Mouse (Mus musculus): ENCODE measurements around the gene Hist4h4. TPM values are rescaled to one million over a fixed set of nuclear protein-coding genes. Genes with fewer than 3 reads are reported as not detected.

Gene Hist4h4
- polyA plus RNA-seq (2015; fragmentation: Nextera tagmentation; extraction: Ambion mirVana), result 0.93 and 1.2 TPM in 2 replicates

DNA sequence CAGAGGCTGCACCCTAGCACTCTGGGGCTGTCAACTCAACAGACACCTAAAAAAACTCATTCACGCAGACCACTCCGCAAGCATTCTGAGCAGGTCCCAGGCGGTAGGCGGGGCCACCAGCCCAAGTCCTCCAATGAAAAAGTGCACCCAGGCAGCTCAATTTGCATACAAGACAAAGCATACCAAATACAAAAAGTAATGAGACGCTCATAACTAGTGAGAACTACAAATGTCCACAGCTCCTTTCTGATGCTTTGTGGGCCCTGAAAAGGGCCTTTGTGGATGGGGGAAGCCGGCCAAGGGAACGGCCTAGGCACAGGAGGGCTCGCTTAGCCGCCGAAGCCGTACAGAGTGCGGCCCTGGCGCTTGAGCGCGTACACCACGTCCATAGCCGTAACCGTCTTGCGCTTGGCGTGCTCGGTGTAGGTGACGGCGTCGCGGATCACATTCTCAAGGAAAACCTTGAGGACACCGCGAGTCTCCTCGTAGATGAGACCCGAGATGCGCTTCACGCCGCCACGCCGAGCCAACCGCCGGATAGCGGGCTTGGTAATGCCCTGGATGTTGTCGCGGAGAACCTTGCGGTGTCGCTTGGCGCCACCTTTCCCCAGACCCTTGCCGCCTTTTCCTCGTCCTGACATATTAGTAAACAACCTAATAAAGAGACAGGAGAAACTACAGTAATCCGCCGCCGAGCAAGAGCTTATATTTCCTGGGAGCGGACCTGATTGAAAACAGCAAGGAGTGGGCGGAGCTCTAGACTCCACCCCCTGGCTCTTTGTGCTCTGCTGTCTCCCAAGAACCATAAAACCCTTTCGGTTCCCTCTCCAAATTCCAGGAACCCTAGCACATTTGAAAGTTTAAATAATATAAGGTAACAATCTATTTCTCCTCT is at the start of gene Hist4h4:
TSS of gene Hist4h4 (minus strand) at position 677 of the 895 bp plus-strand sequence.
- Histone ChIP-seq H3K4me2 (peak within 1 kb of the TSS; percentile 84), H3K4me1 (replicated peaks) (peaks cover 62% of the 10 kb centered on the region), H3K27ac (replicated peaks) (peak within 1 kb of the TSS; percentile 100), H3K9me3 (replicated peaks) (no peaks in the 10 kb centered on the region), H3K27me3 (no peaks in the 10 kb centered on the region), H3K9ac (peak within 1 kb of the TSS; percentile 84), H3K36me3 (replicated peaks) (no peaks in the 10 kb centered on the region), H3K4me3 (replicated peaks) (peak within 1 kb of the TSS; percentile 67)
- ATAC-seq (ENCODE audit: insufficient read depth), result peak; percentile 71
- WGBS (ENCODE audit: insufficient replicate concordance), result under 1% methylated on average over 50 of the region's 50 CpGs

DNA sequence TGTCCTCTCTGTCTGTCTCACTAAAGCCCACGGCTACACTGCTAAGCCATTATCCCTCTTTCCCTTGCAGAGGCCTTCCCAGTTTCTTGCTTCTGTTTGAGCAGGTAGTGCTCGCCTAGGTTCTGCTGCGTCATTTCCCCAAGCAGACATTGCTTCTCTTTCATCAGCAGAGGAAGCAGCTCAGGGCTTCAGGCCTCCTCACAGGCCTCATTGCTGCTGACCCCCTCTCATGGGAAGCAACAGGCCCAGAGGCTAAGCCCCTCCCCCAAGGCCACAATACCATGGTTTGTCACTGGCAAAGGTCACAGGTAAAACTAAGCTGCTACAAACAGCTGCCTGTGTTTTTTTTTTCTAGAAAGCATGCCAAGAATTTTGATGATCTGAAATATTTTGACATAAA is 48.5 kb upstream of the Hist4h4 start:
- Histone ChIP-seq H3K4me1 (replicated peaks) (peaks cover 76% of the 10 kb centered on the region), H3K9ac (no peak overlapping the region)

DNA sequence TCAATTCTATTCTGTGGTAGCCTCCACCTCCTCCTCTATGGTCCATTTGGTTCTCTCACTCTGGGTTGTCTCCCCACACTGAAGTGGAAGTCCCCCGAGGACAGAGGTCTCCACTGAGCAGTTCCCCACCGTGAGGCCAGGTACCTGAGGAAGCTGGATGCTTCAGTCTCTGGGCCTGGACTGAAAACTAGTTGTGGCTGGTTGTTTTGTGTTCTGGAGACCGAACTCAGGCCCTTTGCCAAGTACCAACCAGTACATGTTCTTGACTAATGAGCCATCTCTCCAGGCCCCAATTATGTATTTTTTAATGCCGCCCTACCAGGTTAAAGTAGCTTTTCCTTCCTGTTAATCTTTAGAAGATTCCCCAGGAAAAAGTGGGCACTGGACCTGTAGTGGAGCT is 48.1 kb upstream of the Hist4h4 start:
- Histone ChIP-seq H3K4me2 (peak overlapping the region; percentile 71), H3K27me3 (no peaks in the 10 kb centered on the region), H3K36me3 (replicated peaks) (peaks cover 78% of the 10 kb centered on the region), H3K4me3 (replicated peaks) (peak overlapping the region; percentile 77), H3K9ac (no peak overlapping the region), H3K4me1 (replicated peaks) (peaks cover 78% of the 10 kb centered on the region), H3K9me3 (replicated peaks) (no peaks in the 10 kb centered on the region), H3K27ac (replicated peaks) (peak overlapping the region; percentile 72)
- 82% methylated on average over 4 of the region's 4 CpGs for WGBS (ENCODE audit: insufficient replicate concordance)
- ATAC-seq (ENCODE audit: insufficient read depth), result no peak

More for the DNA sequence above, 48.5 kb upstream of the Hist4h4 start:
- H3K27me3 ChIP-seq, result no peaks in the 10 kb centered on the region
- no peak for ATAC-seq (ENCODE audit: insufficient read depth)
- peak overlapping the region; percentile 71 for H3K4me2 ChIP-seq
- WGBS (ENCODE audit: insufficient replicate concordance), result 48% methylated on average over 3 of the region's 3 CpGs
- no peaks in the 10 kb centered on the region for H3K9me3 ChIP-seq (replicated peaks)
- peak overlapping the region; percentile 77 for H3K4me3 ChIP-seq (replicated peaks)
- peak overlapping the region; percentile 72 for H3K27ac ChIP-seq (replicated peaks)
- peaks cover 74% of the 10 kb centered on the region for H3K36me3 ChIP-seq (replicated peaks)

DNA sequence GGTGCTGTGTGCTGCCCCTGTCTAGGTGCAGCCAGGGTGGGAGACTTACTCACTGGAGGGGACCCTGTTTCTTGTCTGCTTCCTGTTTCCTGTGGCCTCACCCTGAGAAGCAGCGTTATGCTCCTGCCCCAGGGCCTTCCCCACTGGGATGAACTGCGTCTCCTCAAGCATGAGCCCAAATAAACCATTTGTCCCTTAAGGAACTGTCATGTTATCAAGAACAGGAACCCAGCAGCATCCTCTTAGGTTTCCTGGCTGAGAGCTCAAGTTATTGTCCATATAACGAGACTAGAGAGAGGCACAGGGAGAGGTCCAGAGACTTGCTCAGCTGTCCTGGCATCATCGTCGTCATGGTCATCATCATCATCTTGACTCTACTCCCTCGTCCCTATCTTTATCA is 46.1 kb upstream of the Hist4h4 start:
- Histone ChIP-seq H3K27ac (replicated peaks) (peak overlapping the region; percentile 81), H3K27me3 (no peaks in the 10 kb centered on the region), H3K36me3 (replicated peaks) (peaks cover 96% of the 10 kb centered on the region), H3K4me3 (replicated peaks) (no peak overlapping the region), H3K9me3 (replicated peaks) (no peaks in the 10 kb centered on the region), H3K4me1 (replicated peaks) (peaks cover 72% of the 10 kb centered on the region), H3K9ac (no peak overlapping the region), H3K4me2 (peak overlapping the region; percentile 7; the same call in 1 of the 2 replicates)
- ATAC-seq (ENCODE audit: insufficient read depth), result no peak
- 58% methylated on average over 6 of the region's 6 CpGs for WGBS (ENCODE audit: insufficient replicate concordance)

DNA sequence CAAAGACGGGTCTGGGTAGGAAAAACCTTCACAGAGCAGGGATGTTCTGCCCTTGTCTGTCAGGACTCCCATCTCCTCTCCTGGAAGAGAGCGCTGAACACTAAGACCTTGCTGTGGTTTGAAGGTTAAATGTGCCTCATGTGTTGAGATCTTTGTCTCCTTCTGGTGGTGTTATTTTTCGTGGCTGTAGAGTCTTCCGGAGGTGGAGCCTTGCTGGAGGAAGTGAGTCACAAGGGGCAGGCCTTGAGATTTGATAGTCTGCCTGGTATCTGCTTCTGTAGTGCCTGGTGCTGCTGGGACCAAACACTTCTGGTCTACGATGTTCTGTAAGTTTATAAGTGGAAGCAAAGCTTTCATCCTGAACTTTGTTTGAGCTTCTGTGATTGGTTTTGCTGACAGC is 44.8 kb upstream of the Hist4h4 start:
- H3K27ac ChIP-seq (replicated peaks), result peak overlapping the region; percentile 81
- ATAC-seq (ENCODE audit: insufficient read depth), result 0 out of 2 replicates have a peak, but pooled peaks have one; percentile 17
- peaks cover 61% of the 10 kb centered on the region for H3K4me1 ChIP-seq (replicated peaks)
- H3K36me3 ChIP-seq (replicated peaks), result peaks cover 89% of the 10 kb centered on the region
- H3K4me2 ChIP-seq, result peak overlapping the region; percentile 50
- H3K4me3 ChIP-seq (replicated peaks), result peak overlapping the region; percentile 22
- no peaks in the 10 kb centered on the region for H3K27me3 ChIP-seq
- 69% methylated on average over 5 of the region's 5 CpGs for WGBS (ENCODE audit: insufficient replicate concordance)
- 0 out of 2 replicates have a peak overlapping the region, but pooled peaks have one; percentile 34 for H3K9ac ChIP-seq
- no peaks in the 10 kb centered on the region for H3K9me3 ChIP-seq (replicated peaks)

DNA sequence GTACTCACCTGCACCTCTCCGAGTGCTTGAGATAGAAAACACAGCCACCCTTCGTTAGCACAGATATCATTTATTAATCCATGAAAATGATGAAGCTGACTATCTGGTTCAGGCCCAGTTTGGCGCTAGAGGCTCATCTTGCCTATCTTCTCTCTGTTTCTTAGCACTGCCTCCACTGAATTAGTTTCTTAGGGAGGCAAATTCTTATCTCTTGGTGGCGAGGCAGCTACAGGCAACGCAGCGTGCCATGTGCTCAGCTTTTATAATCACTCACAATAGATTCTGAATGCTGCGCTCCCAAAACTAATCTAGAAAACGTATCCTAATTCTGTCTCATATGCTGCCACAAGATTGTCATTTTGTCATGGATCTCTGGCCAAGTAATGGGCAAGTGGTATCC is 44.2 kb upstream of the Hist4h4 start:
- WGBS (ENCODE audit: insufficient replicate concordance), result 23% methylated on average over 8 of the region's 8 CpGs
- peak; percentile 64 for ATAC-seq (ENCODE audit: insufficient read depth)
- no peaks in the 10 kb centered on the region for H3K27me3 ChIP-seq
- peak overlapping the region; percentile 34; the same call in 1 of the 2 replicates for H3K9ac ChIP-seq
- H3K4me1 ChIP-seq (replicated peaks), result peaks cover 56% of the 10 kb centered on the region
- H3K36me3 ChIP-seq (replicated peaks), result peaks cover 83% of the 10 kb centered on the region
- H3K4me3 ChIP-seq (replicated peaks), result peak overlapping the region; percentile 22
- peak overlapping the region; percentile 50 for H3K4me2 ChIP-seq
- H3K27ac ChIP-seq (replicated peaks), result peak overlapping the region; percentile 81
- no peaks in the 10 kb centered on the region for H3K9me3 ChIP-seq (replicated peaks)

DNA sequence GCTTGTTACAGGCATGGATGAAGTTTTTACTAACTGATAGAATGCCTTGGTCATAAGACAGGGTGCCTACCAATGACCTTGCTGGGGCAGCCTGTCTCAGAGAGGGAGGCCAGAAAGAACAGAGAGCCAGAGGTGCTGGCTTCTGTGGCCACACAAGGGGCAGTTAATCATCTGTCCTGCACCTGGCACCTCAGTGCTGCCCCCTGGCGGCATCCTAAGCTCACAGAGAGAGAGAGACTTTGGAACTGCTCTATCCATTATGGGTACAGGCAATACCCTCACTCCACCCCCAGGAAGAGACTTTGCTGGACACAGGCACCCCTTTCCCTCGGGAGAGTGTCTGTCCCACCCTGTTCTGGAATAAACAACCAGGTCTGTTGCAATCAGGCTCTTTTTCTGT is 43.6 kb upstream of the Hist4h4 start:
- H3K4me3 ChIP-seq (replicated peaks), result peak overlapping the region; percentile 22

DNA sequence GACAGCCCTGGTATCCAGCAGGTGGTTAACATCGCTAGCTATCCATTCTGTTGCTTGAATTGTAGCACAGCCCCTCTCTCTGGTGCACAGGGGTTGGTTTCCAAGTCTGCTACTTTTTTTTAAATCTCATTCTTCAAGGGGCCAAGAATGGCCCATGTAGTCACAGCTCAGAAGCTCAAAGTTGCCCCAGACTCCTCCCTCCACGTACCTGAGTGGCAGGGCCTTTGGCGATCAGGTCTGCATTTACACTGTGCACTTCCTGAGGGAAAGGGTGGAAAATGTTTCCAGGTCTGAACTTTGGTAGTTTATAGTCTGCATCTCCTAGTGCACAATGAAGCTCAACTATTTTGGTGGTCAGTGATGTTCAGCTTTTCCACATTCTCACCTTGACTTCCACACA is 43.1 kb upstream of the Hist4h4 start:
- Histone ChIP-seq H3K36me3 (replicated peaks) (peaks cover 72% of the 10 kb centered on the region), H3K27ac (replicated peaks) (no peak overlapping the region), H3K9ac (no peak overlapping the region), H3K9me3 (replicated peaks) (no peaks in the 10 kb centered on the region), H3K4me1 (replicated peaks) (peaks cover 45% of the 10 kb centered on the region), H3K4me3 (replicated peaks) (no peak overlapping the region), H3K27me3 (no peaks in the 10 kb centered on the region), H3K4me2 (0 out of 2 replicates have a peak overlapping the region, but pooled peaks have one; percentile 50)
- ATAC-seq (ENCODE audit: insufficient read depth), result no peak
- WGBS (ENCODE audit: insufficient replicate concordance), result 88% methylated on average over 3 of the region's 3 CpGs

More for the DNA sequence above, 43.6 kb upstream of the Hist4h4 start:
- peak overlapping the region; percentile 81 for H3K27ac ChIP-seq (replicated peaks)
- H3K4me2 ChIP-seq, result peak overlapping the region; percentile 50
- no peaks in the 10 kb centered on the region for H3K27me3 ChIP-seq
- H3K9me3 ChIP-seq (replicated peaks), result no peaks in the 10 kb centered on the region
- H3K36me3 ChIP-seq (replicated peaks), result peaks cover 77% of the 10 kb centered on the region
- H3K4me1 ChIP-seq (replicated peaks), result peaks cover 50% of the 10 kb centered on the region
- peak; percentile 70 for ATAC-seq (ENCODE audit: insufficient read depth)
- WGBS (ENCODE audit: insufficient replicate concordance), result 2% methylated on average over 2 of the region's 2 CpGs
- H3K9ac ChIP-seq, result peak overlapping the region; percentile 2; the same call in 1 of the 2 replicates

DNA sequence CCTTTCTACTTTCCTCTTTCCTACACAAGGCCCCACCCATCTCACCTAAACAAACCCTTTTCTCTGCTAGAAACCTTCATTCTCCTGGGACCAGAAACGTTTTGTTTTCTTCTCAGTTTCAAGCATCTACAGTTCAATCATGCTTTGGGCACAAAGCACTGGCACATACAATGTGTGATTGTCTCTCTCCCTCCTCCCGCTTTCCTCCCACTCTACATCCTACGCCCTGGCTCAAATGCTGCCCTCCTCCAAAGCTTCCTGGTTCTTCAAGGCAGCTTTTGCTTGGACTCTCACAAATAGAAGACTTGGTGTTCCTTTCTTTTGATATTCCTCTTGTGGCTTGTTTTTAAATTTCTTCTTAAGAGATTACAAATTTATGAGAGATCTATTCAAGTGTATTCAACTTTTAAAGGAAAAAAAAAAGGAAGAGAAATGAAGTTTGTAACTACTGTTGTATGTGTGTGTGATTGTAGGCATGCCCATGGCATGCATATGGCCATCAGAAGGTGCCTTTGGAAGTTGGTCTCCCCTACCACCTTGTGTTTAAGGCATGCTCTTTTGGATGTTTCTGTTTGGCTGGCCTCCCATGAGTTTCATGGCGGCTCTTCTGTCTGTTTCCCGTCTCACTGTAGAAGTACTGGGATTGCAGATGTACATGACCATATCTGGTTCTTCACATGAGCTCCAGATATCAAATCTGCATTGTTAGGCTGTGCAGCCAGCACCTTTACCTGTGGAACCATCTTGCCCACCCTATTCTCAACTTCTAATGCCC is 41.7 kb upstream of the Hist4h4 start:
- no peak overlapping the region for H3K9ac ChIP-seq
- H3K27ac ChIP-seq (replicated peaks), result no peak overlapping the region
- WGBS (ENCODE audit: insufficient replicate concordance), result 76% methylated on average over 5 of the region's 5 CpGs
- H3K4me2 ChIP-seq, result no peak overlapping the region
- H3K36me3 ChIP-seq (replicated peaks), result peaks cover 59% of the 10 kb centered on the region
- ATAC-seq (ENCODE audit: insufficient read depth), result no peak
- H3K4me1 ChIP-seq (replicated peaks), result peaks cover 40% of the 10 kb centered on the region
- H3K27me3 ChIP-seq, result no peaks in the 10 kb centered on the region
- no peaks in the 10 kb centered on the region for H3K9me3 ChIP-seq (replicated peaks)
- H3K4me3 ChIP-seq (replicated peaks), result no peak overlapping the region

DNA sequence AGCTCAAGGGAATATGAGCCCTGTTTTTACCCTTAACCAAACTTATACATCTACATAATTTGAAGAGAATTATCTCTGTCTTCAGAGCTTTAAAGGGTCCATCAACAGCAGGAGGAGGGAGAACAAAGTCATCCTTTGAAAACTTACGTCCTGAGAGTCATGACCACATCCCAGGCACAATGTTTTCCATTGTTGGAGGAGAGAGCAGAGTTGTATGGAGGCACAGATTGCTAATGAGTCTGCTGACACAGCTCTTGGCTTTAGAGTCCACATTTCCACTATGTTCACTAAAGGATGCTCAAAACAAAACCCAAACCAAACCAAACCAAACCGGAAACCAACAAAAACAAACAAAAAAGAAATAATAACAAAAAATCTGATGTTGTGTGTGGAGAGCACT is 40.7 kb upstream of the Hist4h4 start:
- peaks cover 30% of the 10 kb centered on the region for H3K4me1 ChIP-seq (replicated peaks)
- WGBS (ENCODE audit: insufficient replicate concordance), result 86% methylated on average over 2 of the region's 2 CpGs
- H3K9me3 ChIP-seq (replicated peaks), result no peaks in the 10 kb centered on the region
- no peak overlapping the region for H3K9ac ChIP-seq
- no peaks in the 10 kb centered on the region; the same call in 1 of the 2 replicates for H3K27me3 ChIP-seq
- no peak overlapping the region for H3K27ac ChIP-seq (replicated peaks)
- no peak overlapping the region for H3K4me2 ChIP-seq
- peaks cover 49% of the 10 kb centered on the region for H3K36me3 ChIP-seq (replicated peaks)
- no peak for ATAC-seq (ENCODE audit: insufficient read depth)
- no peak overlapping the region for H3K4me3 ChIP-seq (replicated peaks)

DNA sequence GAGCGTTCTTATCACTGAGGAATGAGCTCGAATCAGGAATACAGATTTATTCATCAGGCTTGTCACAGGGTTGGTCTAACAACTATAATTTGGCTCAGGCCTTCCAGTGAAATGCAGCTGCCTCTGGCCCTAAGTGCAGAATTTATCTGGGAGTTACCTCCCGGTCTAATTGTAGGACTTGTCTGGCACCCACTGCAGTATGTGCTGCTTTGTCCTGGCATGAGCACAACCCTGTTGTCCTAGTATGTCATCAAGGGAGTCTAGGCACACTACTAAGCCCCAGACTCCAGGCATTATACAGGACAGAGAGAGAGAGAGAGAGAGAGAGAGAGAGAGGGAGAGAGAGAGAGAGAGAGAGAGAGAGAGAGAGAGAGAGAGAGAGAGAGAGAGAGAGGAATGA is 33.1 kb upstream of the Hist4h4 start:
- Histone ChIP-seq H3K4me2 (no peak overlapping the region), H3K9ac (no peak overlapping the region), H3K4me3 (replicated peaks) (no peak overlapping the region), H3K36me3 (replicated peaks) (no peaks in the 10 kb centered on the region), H3K27ac (replicated peaks) (no peak overlapping the region), H3K27me3 (peaks cover 5% of the 10 kb centered on the region), H3K4me1 (replicated peaks) (no peaks in the 10 kb centered on the region), H3K9me3 (replicated peaks) (no peaks in the 10 kb centered on the region)
- ATAC-seq (ENCODE audit: insufficient read depth), result no peak
- WGBS (ENCODE audit: insufficient replicate concordance), result 48% methylated on average over 3 of the region's 3 CpGs
